Mouse (Mus musculus) cortical plate, adult 2 months (tissue): ENCODE results near the gene Fam178b.

Source experiments
- CTCF ChIP-seq: fragments of 200-500 bp; IDR thresholded peaks from 2 replicates; pipeline ENCODE4 v1.5.1; 2011; ENCODE audit warnings: mild to moderate bottlenecking, control low read depth, low read length; ENCODE audit not compliant: insufficient read depth; ENCODE audit errors: extremely low read depth
- POLR2A ChIP-seq: fragments of 200-500 bp; IDR thresholded peaks from 2 replicates; pipeline ENCODE4 v1.6.1; 2011; ENCODE audit warnings: mild to moderate bottlenecking, low read length, control low read depth; ENCODE audit not compliant: insufficient read depth; ENCODE audit errors: extremely low read depth

GRCm38 (mm10) chr1:36655039-36655438, 27.9 kb downstream of the Fam178b start:
- TF ChIP-seq POLR2A (no peak), CTCF (no peak)
